Mouse (Mus musculus) CD4-positive, CD25-positive, alpha-beta regulatory T cell, adult 9 weeks (primary cell): ENCODE data around the gene Entpd3. TPM values are rescaled to one million over a fixed set of nuclear protein-coding genes. Genes with fewer than 3 reads are reported as not detected.

Source experiments
- polyA plus RNA-seq: library from polyadenylated mRNA; unstranded; fragments of 100-300 nt; shearing (Covaris generic); gene quantifications from one replicate; pipeline ENCODE4 v1.2.1, GENCODE M21; 2017

Entpd3 gene
- 0.07 TPM for polyA plus RNA-seq

DNA sequence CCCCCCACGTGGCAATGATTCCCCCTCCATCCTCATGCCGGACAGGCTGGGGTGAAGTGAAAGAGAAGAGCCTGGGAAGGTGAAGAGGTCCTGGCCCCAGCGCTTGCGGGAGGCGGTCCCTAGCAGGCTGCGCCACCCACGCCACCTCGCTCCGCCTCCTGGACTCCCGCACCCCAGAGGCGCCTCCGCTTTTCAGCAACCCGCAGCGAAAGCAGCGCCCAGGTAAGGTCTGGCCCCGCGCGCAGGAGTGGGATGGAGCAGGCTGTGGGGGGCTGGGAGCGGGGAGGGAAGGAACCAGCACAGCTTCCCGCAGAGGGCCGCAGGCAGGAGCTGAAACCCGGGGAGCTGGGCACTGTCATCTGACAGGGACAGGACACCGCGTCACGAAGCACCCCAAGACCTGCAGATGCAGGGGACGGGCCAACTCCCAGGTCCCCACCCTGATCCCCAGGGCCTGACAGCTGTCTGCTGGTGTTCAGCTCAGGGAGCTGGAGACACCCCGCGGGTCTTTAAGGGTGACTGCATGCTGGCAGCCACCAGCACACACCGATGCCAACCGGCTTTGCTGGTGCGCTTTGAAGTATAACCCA is at the start of gene Entpd3:
TSS of gene Entpd3 (plus strand) at position 157 of the 590 bp plus-strand sequence.

GRCm38 (mm10) chr9:120492010-120492399 is 47.6 kb upstream of the Entpd3 start, which contains the start of gene Eif1b:
Eif1b (plus strand) TSS chr9:120492232.

GRCm38 (mm10) chr9:120570741-120571592 is 31.3 kb downstream of the Entpd3 start, which contains the start of gene Rpl14:
Rpl14 (plus strand) TSS chr9:120571444.

Other genes with a start within 250 kb of the Entpd3 start
- gene Myrip, start 238.3 kb upstream of the Entpd3 start, polyA plus RNA-seq: not detected
- gene Eif1b, start 47.6 kb upstream of the Entpd3 start, polyA plus RNA-seq: 104 TPM
- gene Rpl14, start 31.6 kb downstream of the Entpd3 start, polyA plus RNA-seq: 1,168 TPM